Mouse (Mus musculus) intestine, embryonic 16.5 days (tissue): ENCODE results near the gene Ttc4. TPM values are rescaled to one million over a fixed set of nuclear protein-coding genes. Genes with fewer than 3 reads are reported as not detected.

Experiments
- ATAC-seq: fragments of 200-750 bp; cut with Nextera tagmentation; 2 replicates; pipeline ENCODE4 v1.8.0; 2017; ENCODE audit warnings: moderate TSS enrichment, moderate library complexity
- H3K27ac ChIP-seq: fragments of 300-500 bp; sonication (generic); 2 replicates; pipeline ENCODE4 v1.5.1; 2014; ENCODE audit warnings: mild to moderate bottlenecking, low read length
- H3K27me3 ChIP-seq: fragments of 300-500 bp; sonication (generic); replicated peaks from 2 replicates; pipeline ENCODE4 v1.6.1; 2014; ENCODE audit warnings: low read length, control low read depth, mixed read lengths; ENCODE audit not compliant: control insufficient read depth, insufficient read depth
- H3K36me3 ChIP-seq: fragments of 300-500 bp; sonication (generic); 2 replicates; pipeline ENCODE4 v1.6.1; 2014; ENCODE audit warnings: low read length, control low read depth; ENCODE audit not compliant: control insufficient read depth, insufficient read depth
- H3K4me1 ChIP-seq: fragments of 300-500 bp; sonication (generic); 2 replicates; pipeline ENCODE4 v1.6.1; 2014; ENCODE audit warnings: low read length, control low read depth, mixed read lengths; ENCODE audit not compliant: control insufficient read depth, insufficient read depth
- H3K4me2 ChIP-seq: fragments of 300-500 bp; sonication (generic); 2 replicates; pipeline ENCODE4 v1.6.1; 2014; ENCODE audit warnings: low read depth, low read length, control low read depth
- H3K4me3 ChIP-seq: fragments of 300-500 bp; sonication (generic); 2 replicates; pipeline ENCODE4 v1.5.1; 2014; ENCODE audit warnings: mild to moderate bottlenecking, low read length
- H3K9ac ChIP-seq: fragments of 300-500 bp; sonication (generic); 2 replicates; pipeline ENCODE4 v1.6.1; 2014; ENCODE audit warnings: low read depth, low read length
- H3K9me3 ChIP-seq: fragments of 300-500 bp; sonication (generic); 2 replicates; pipeline ENCODE4 v1.6.1; 2016; ENCODE audit warnings: low read length, control low read depth; ENCODE audit not compliant: control insufficient read depth
- WGBS: fragments of 180-500 bp; shearing (Covaris S2); extraction: QIAGEN DNeasy Blood & Tissue Kit; methylation state at CpG from one replicate; pipeline ENCODE4 v1.1.7; 2014; 5-methylcytosine and 5-hydroxymethylcytosine counted together
- polyA plus RNA-seq: library from polyadenylated mRNA; unstranded; fragments of >200 nt; fragmentation: Nextera tagmentation; extraction: Ambion mirVana; gene quantifications from 2 replicates; pipeline ENCODE4 v1.2.1, GENCODE M21; 2015

The Ttc4 gene
- polyA plus RNA-seq, 1 experiment from 2014 or later, result 80.8 TPM

DNA sequence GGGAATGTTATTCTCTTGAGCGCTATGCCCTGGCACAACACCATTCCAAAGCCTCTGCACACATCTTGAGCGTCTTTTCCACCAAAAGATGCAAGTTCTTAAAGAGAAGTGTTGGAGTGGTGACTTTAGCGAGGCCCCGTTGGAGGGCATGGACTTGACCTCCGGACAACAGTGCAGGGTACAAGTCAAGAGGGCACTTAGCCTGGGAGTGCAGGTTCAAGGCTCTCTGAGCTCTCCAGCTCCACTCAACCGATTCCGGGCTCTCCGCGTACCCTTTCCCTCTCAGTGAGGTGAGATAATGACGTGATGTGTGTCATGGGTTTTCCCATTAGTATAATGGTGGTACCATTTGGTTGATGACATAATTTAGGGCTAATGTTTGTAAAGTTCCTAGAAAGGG lies 54.5 kb downstream of the Ttc4 start:
- Histone ChIP-seq H3K4me1 (peaks cover 17% of the 10 kb centered on the region), H3K27ac (no peak overlapping the region), H3K27me3 (peaks cover 17% of the 10 kb centered on the region; the same call in 1 of the 2 replicates), H3K9ac (no peak overlapping the region), H3K4me2 (peak overlapping the region; percentile 62), H3K9me3 (no peaks in the 10 kb centered on the region), H3K36me3 (no peaks in the 10 kb centered on the region), H3K4me3 (peak overlapping the region; percentile 12)
- 88% methylated on average over 10 of the region's 10 CpGs for WGBS
- no peak for ATAC-seq

DNA sequence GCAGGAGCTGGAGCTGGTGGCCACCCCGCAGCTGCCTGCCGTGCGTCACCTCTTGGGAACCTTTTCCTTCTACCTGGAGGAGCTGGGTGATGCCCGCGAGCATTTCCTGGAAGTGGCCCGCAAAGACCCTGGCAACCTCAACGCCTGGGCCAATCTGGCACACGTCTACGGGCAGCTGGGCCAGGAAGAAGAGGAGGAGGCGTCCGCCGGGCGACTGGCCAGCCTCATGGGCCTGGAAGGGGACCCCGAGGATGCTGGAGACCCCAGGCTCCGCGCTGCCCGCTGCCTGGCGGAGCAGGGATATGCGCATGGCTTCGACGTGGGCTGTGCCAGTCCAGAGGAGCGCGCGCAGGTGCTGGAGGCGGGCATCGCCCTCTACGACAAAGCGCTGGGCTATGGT lies 56.0 kb downstream of the Ttc4 start:
- 35% methylated on average over 28 of the region's 28 CpGs for WGBS

DNA sequence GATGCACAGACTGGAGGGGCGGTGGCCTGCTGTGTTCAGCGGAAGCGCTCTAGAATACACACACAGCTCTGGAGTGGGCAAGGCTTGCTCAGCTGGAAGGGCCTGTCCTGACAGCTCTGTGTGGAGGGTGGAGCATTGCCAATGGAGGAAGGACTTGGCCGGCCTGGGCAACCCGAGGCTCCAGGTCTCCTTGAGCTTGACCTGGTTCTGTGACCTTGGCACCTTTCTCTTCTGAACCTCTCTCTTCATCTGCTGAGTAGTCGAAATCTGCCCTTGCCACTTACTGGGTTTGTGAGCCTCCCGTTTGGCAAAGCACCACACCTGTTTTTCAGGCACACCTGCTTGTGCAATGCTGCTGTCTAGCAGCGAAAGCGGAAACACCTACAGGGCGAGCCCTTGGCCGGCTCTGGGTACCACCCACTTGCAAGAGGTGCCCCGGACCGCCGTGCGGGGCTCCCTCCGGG lies 56.7 kb downstream of the Ttc4 start, which contains the start of gene Ttc22:
Gene Ttc22, plus strand, starts transcription at position 403 of the 464 bp plus-strand sequence.
- 14% methylated on average over 16 of the region's 16 CpGs for WGBS
- Histone ChIP-seq H3K4me3 (peak within 1 kb of the TSS; percentile 50), H3K4me1 (peaks cover 13% of the 10 kb centered on the region), H3K9ac (peak within 1 kb of the TSS; percentile 67), H3K9me3 (no peaks in the 10 kb centered on the region), H3K27me3 (peaks cover 17% of the 10 kb centered on the region; the same call in 1 of the 2 replicates), H3K27ac (peak within 1 kb of the TSS; percentile 94), H3K4me2 (peak within 1 kb of the TSS; percentile 62), H3K36me3 (no peaks in the 10 kb centered on the region)
- ATAC-seq, result peak; percentile 88

More for the DNA sequence above, 56.0 kb downstream of the Ttc4 start:
- Histone ChIP-seq H3K9ac (peak overlapping the region; percentile 67), H3K9me3 (no peaks in the 10 kb centered on the region), H3K4me1 (peaks cover 8% of the 10 kb centered on the region), H3K27me3 (peaks cover 17% of the 10 kb centered on the region; the same call in 1 of the 2 replicates), H3K36me3 (no peaks in the 10 kb centered on the region), H3K4me2 (peak overlapping the region; percentile 62), H3K27ac (peak overlapping the region; percentile 94), H3K4me3 (peak overlapping the region; percentile 50)
- no peak for ATAC-seq

DNA sequence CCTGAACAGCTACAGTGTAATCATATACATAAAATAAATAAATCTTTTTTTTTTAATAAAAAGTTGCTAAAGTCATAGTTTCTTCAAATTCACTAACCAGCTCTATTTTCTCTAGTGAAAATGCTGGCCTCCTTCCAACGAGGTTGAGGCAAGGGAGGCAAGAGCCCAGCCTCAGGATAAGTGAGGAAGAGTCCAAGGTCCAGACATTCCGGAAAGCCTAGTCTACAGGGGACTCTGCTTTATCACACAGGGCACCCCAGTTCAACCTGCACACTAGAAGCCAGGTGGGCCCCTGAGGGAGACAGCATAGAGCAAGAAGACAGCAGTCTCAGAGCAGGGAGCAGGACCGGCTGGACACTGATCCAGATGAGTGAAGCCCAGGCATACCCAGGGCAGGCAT lies 57.3 kb downstream of the Ttc4 start:
- peak overlapping the region; percentile 67 for H3K9ac ChIP-seq
- peak overlapping the region; percentile 62 for H3K4me2 ChIP-seq
- no peaks in the 10 kb centered on the region for H3K9me3 ChIP-seq
- H3K27me3 ChIP-seq, result peaks cover 17% of the 10 kb centered on the region; the same call in 1 of the 2 replicates
- peak; percentile 88 for ATAC-seq
- peaks cover 15% of the 10 kb centered on the region for H3K4me1 ChIP-seq
- WGBS, result 54% methylated on average over 3 of the region's 3 CpGs
- H3K4me3 ChIP-seq, result peak overlapping the region; percentile 50
- H3K27ac ChIP-seq, result peak overlapping the region; percentile 94
- no peaks in the 10 kb centered on the region for H3K36me3 ChIP-seq

DNA sequence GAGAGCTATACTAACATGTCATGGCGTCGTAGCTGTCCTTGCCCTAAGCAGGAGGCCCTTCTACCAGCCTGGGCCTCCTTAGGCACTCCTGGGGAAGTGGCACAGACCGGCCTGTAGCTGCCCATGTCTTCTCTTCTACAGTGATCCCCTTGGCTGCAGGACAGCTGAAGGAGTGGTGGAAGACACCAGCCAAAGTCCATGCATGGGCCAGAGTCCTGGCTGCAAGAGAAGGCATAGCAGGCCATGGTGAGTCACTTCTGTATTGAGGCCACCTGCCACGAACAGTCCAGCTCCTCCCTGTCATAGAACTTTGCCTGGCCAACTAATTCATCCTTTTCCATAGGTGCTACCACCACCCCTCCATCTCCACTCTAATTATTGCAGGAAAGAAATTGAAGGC lies 59.8 kb downstream of the Ttc4 start:
- Histone ChIP-seq H3K36me3 (no peaks in the 10 kb centered on the region), H3K4me3 (no peak overlapping the region), H3K9me3 (no peaks in the 10 kb centered on the region), H3K4me1 (peaks cover 15% of the 10 kb centered on the region), H3K27me3 (peaks cover 14% of the 10 kb centered on the region; the same call in 1 of the 2 replicates), H3K4me2 (no peak overlapping the region), H3K9ac (no peak overlapping the region), H3K27ac (peak overlapping the region; percentile 23; the same call in 1 of the 2 replicates)
- ATAC-seq, result peak; percentile 36
- 77% methylated on average over 4 of the region's 4 CpGs for WGBS

DNA sequence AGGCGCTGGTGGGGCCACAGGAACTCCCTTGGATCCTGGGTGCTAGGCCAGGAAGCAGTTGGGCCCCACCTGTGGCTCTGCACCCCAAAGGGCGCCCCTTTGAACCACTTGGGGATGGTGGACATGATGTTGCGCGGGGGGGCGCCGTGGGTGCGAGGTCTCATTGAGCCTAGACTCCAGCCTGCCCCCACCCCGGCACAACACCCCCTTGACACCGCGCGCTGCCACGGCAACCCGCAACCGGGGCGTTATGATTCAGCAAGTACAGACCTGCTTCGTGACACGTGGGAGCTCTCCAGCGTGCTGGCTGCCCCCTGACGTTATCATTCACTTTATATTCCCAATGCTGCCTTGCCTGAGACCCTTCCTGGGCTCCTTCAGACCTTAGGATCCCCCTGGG lies 61.7 kb downstream of the Ttc4 start, which contains the start of gene Lexm:
Gene Lexm, minus strand, starts transcription at position 186 of the 400 bp plus-strand sequence.
- Histone ChIP-seq H3K27ac (no peak within 1 kb of the TSS), H3K4me2 (peak within 1 kb of the TSS; percentile 56), H3K9me3 (no peaks in the 10 kb centered on the region), H3K4me1 (peaks cover 12% of the 10 kb centered on the region), H3K4me3 (peak within 1 kb of the TSS; percentile 24; the same call in 1 of the 2 replicates), H3K9ac (no peak within 1 kb of the TSS), H3K27me3 (peaks cover 5% of the 10 kb centered on the region; the same call in 1 of the 2 replicates), H3K36me3 (no peaks in the 10 kb centered on the region)
- ATAC-seq, result no peak
- 3% methylated on average over 18 of the region's 19 CpGs for WGBS

DNA sequence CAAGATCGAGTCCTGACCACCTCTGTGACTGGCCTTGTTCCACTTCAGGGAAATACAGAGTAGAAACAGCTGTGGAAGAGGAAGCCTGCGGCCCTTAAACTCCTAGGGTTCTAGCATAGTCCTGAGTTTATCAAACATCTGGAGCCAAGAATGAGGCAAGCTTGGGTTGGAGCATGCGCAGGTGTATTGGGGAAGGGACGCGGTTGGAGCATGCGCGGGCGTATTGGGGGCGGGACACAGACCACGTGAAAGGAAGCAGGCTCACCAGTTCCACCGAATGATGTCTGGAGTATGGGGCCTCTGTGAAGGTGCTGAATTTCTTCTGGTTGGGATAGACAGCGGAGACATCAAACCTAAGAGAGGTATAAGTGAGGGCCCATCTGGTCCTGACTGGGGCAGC lies 63.1 kb downstream of the Ttc4 start:
- ATAC-seq, result no peak
- H3K4me3 ChIP-seq, result no peak overlapping the region
- no peaks in the 10 kb centered on the region for H3K27me3 ChIP-seq
- no peak overlapping the region for H3K9ac ChIP-seq
- H3K9me3 ChIP-seq, result no peaks in the 10 kb centered on the region
- no peak overlapping the region for H3K27ac ChIP-seq
- H3K36me3 ChIP-seq, result no peaks in the 10 kb centered on the region
- 76% methylated on average over 12 of the region's 12 CpGs for WGBS
- H3K4me2 ChIP-seq, result no peak overlapping the region
- peaks cover 7% of the 10 kb centered on the region for H3K4me1 ChIP-seq

DNA sequence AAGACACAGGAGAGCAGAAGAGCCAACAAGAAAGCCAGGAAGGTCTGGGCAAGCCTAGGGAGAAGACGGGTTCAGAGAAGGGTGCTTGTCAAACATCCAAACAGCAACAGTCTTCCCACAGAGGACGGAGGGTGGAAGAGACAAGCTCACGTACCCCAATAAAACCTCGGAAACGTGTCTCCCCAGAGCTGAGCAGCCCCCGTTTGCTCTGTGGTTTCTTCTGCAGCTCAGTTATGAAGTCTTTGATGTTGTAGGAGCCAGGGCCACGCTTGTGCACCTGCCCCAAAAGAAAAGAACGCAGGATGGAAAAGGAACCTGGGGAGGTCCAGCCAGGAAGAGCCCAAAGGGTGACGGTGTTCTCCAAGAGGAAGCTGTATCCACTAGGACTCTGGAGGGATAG lies 63.9 kb downstream of the Ttc4 start:
- no peak overlapping the region for H3K4me3 ChIP-seq
- ATAC-seq, result no peak
- peaks cover 7% of the 10 kb centered on the region for H3K4me1 ChIP-seq
- H3K27ac ChIP-seq, result no peak overlapping the region
- H3K4me2 ChIP-seq, result no peak overlapping the region
- H3K9me3 ChIP-seq, result no peaks in the 10 kb centered on the region
- H3K36me3 ChIP-seq, result no peaks in the 10 kb centered on the region
- 86% methylated on average over 9 of the region's 9 CpGs for WGBS
- H3K27me3 ChIP-seq, result no peaks in the 10 kb centered on the region
- no peak overlapping the region for H3K9ac ChIP-seq

DNA sequence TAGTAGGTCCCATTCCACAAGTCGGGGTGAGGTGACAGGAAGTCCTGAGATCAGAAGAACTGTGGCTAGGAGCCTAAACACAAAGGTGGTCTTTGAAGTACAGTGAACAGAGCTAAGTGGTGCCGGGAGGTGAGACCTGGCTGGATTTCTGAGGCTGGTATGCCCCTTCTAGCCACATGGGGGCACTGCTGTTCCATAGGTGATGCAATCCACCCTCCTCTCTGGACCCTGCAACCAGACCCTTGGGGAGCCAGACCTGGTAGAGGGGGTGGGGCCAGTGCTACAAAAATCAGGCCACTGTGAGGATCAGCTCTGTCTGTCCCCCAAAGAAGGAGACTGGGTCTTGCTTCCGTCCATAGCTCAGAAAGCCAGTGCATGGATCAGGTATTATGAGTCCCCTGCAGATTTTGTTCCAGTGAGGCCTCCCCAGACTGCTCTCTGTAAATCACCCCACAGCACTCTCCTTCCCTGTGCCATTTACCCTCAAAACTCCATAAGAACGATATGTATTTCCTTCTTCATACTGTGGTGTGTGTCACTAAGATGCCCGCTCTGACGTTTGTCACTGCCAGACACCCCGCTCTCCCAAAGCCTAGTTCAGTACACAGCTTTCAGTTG lies 64.5 kb downstream of the Ttc4 start:
- H3K4me1 ChIP-seq, result peaks cover 7% of the 10 kb centered on the region
- no peaks in the 10 kb centered on the region for H3K27me3 ChIP-seq
- ATAC-seq, result peak; percentile 58
- H3K9ac ChIP-seq, result peak overlapping the region; percentile 17; the same call in 1 of the 2 replicates
- no peaks in the 10 kb centered on the region for H3K9me3 ChIP-seq
- no peak overlapping the region for H3K4me2 ChIP-seq
- no peak overlapping the region for H3K4me3 ChIP-seq
- 44% methylated on average over 7 of the region's 7 CpGs for WGBS
- no peak overlapping the region for H3K27ac ChIP-seq
- H3K36me3 ChIP-seq, result no peaks in the 10 kb centered on the region
